Mouse (Mus musculus) NIH3T3 (cell line): ENCODE data around the gene Rnf214.

Source experiments
- DNase-seq: peaks from one replicate; pipeline ENCODE4 v3.0.0-alpha.2; 2012; ENCODE audit warnings: low read depth

Rnf214 gene

GRCm38 (mm10) chr9:45850528-45851155 is 56.1 kb downstream of the Rnf214 start:
- no peak for DNase-seq

DNA sequence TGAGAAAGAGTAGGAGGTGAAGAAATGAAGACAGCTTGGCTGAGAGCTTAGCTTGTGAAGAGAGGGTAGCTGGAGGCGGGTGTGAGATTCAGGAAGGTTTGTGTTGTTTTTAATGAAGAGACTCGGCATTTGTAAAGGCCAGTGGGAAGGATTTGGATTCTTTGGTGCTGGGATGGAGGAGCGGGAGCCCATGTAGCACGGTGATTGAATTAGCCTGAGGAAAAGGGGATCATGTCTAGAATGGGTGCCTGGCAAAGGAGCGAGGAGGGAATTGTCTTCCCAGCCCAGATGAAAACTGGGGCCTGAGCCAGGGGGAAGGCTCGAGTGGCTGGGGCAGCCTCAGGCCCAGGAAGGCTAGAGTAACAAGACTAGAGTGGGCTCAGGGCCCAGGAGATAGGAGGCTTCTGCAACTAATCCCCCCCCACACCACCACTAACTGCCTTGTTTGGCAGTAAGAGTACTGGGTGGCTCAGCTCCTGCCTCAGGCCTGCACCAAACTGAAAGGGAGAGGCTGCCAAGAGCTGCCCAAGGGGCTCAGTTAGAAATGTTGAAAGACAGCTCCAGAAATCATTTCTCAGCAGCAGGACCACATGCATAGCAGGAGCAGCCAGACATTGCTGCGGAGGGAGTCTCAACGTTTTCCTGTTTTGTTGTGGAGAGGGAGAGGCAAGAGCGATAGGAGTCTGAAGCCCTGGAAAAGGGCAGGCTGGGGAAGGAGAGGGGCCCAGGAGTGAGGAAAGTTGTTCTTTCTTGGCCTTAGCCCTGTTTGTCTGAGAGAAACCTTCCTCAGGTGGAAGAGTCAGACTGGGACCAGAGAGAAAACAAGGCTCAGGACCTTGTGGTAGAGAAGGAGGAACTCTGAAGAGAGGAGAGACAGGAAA is 56.9 kb downstream of the Rnf214 start:
- DNase-seq, result peak; percentile 88

GRCm38 (mm10) chr9:45846891-45847460 is 59.7 kb downstream of the Rnf214 start:
- peak; percentile 44 for DNase-seq

- peak; percentile 40 for DNase-seq
These were observed 60.5 kb downstream of the Rnf214 start for GRCm38 (mm10) chr9:45846176-45846575.

DNA sequence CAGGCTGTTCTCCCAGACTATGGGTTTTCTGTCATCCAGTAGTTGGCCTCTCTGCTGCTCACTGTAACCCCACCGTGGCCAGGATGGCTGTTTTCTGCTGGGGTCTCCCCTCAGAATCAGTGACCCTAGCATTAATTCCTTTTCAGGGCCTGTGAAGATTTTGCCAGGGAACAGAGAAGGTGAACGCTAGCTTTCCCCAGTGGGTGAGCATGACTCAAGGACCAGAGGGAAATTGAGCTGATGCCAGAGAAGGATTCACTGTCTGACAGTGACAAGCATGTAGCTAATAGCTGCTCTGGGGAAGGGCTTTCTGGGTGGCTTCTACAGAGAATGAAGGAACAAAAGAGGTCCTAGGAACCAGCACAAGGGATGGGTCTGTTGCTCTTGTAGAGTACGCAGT is 61.2 kb downstream of the Rnf214 start:
- DNase-seq, result peak; percentile 65

GRCm38 (mm10) chr9:45843780-45844179 is 62.9 kb downstream of the Rnf214 start:
- no peak for DNase-seq

DNA sequence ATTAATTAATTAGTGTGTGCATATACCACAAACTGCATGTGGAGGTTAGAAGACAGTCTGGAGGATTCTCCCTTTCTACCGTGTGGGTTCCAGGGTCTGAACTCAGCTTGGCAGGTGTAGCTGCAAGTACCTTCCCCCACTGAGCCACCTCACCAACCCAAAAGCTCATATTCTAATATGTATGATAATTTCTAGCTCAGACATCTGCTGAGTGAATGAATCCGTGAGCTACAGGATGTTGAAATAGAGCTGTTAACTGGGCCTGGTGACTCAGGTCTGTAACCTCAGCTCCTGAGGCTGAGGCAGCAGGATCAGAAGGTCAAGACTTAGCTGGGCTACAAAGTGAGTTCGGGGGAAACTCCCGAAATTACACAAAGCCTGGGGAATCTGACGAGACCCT is 63.7 kb downstream of the Rnf214 start:
- no peak for DNase-seq

DNA sequence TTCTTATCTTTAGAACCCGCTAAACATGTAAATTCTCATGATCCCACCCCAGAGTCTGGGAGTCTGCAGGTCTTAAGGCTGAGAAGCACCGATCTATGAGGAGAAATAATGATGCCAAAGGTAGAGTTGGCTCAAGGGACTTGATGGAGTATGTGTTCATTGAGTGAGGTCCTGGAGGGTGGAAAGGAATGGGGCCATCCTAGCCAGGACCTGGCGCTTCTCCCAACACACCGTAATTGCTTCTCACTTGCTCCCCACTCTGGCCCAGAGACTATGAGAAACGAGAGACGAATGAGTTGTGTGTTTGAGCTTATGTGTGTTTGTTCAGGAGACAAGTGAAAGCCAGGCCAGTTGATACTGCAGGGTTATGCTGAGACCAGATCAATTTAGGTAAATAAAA is 65.3 kb downstream of the Rnf214 start:
- DNase-seq, result no peak

- peak; percentile 27 for DNase-seq
These were observed 66.4 kb downstream of the Rnf214 start for GRCm38 (mm10) chr9:45840331-45840730.

GRCm38 (mm10) chr9:45839982-45840300 is 66.8 kb downstream of the Rnf214 start:
- no peak for DNase-seq

DNA sequence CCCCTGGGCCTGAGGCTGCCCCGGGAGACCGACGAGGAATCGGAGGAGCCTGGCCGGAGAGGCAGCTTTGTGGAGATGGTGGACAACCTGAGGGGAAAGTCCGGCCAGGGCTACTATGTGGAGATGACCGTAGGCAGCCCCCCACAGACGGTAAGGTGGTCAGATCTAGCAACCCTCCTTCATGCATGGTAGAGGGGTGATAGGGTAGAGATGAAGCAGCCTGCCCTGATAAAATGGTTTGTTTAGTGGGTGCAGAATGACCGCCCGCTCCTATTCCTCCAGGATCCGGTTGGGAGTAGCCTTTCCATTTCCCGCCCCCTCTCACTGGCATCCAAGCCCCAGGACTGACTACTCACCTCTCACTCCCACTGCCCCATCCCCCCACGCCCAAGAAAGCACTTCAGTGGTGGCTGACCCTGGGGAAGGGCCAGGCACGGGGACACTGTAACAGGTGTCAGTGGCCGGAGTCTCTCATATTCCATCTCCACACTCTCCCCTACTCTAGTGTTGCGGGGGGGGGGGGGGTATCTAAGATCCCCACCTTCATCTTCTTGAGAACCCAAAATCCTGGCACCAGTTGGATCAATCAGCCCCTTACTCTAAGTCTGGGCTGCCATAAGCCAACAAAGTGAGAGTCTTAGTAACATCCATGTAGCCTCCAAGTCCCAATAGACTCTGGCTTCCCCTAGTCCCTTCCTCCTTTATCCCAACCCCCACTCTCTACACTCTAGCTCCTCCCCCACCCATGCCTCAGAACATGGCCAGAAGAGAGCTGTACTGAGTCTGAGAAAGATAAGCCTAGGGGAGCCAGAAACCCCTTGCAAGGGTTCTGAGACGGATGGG is 67.4 kb downstream of the Rnf214 start:
- DNase-seq, result peak; percentile 48

GRCm38 (mm10) chr9:45838434-45839138 is 68.1 kb downstream of the Rnf214 start, which contains the start of gene Bace1:
Bace1 (plus strand) TSS chr9:45838580.
- DNase-seq, result peak; percentile 91

DNA sequence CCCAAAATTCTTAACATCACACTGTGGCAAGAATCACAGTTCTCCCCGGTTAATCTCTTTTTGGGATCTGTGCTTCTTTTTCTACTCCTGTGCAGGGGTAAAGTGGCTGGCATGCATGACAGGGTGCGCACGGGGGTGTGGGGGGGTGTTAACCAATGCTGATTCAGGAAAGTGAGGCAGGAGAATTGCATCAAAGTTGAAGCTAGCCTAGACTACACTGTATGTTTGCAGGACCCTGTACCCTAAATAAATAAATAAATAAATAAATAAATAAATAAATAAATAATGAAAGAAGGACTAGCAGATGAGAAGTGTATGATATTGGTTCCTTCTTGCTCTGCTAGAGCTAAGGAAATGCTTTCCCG is 68.7 kb downstream of the Rnf214 start:
- no peak for DNase-seq

GRCm38 (mm10) chr9:45833461-45833860 is 73.2 kb downstream of the Rnf214 start:
- no peak for DNase-seq

DNA sequence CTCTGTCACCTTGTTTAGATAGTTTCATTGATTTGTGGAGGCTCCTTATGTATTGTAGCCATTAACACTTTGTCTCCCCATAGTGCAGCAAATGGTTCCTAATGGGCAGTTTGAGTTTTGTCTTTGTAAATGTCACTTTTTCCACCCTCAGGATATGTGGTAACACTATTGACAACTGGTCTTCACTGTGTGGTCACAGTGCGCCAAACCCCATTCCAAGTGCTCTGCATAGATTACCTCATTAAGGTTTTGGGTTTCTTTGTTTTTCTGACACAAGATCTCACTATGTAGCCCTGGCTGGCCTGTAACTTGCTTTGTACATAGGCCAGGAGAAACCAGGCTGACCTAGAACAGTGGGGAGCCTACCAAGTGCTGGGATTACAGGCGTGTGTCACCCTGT is 73.8 kb downstream of the Rnf214 start:
- DNase-seq, result no peak

DNA sequence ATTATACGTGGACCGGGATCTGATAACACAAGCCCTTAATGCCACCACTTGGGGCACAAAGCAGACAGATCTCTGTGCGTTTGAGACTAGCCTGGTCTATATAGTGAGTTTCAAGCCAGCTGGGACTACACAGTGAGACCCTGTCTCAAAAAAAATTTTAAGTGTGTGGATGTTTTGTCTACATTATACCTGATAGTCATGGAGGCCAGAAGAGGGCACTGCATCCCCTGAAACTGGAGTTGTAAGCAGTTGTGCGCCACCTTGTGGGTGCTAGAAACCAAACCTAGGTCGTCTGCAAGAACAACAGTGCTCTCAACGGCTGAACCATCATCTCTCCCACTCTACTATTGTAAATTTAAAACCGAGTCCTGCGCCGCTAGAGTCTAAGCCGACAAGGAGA is 77.6 kb downstream of the Rnf214 start:
- DNase-seq, result peak; percentile 86

- DNase-seq, result peak; percentile 88
These were observed 78.3 kb downstream of the Rnf214 start, which contains the start of gene Cep164 for GRCm38 (mm10) chr9:45828291-45828963. Cep164 (minus strand) TSS chr9:45828691.

- DNase-seq, result peak; percentile 68
These were observed 78.9 kb downstream of the Rnf214 start for GRCm38 (mm10) chr9:45827663-45828290.

DNA sequence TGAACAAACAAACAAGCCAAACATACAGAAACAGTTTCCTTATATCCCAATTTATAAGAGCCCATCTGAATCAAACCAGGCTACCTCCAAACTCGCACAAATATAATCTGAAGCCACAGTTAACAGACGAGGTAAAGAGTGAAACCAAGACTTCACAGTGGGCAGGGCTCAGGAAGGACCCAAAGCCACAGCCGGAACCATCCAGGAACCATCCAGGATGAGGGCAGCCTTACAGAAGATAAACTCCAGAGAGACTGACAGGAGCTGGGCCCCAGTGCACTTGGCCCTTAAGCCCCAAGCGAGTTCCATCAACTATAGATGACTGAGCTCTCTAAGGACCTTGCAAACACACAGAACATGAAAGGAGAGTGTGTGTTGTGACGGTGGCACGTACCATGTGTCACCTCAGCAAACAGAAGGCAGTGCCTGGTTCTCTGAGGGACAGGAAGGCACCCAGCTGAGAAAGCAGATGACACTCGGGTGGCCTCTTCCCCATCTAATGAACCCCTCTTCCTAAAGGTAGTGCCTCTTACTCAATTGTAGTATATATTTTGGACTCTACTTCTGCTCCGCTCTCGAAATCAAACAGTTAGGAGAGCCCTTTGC is 88.2 kb downstream of the Rnf214 start:
- no peak for DNase-seq

GRCm38 (mm10) chr9:45815525-45815924 is 91.2 kb downstream of the Rnf214 start:
- no peak for DNase-seq
